Mouse (Mus musculus): ENCODE data around the gene 1600014C10Rik.

The 1600014C10Rik gene

DNA sequence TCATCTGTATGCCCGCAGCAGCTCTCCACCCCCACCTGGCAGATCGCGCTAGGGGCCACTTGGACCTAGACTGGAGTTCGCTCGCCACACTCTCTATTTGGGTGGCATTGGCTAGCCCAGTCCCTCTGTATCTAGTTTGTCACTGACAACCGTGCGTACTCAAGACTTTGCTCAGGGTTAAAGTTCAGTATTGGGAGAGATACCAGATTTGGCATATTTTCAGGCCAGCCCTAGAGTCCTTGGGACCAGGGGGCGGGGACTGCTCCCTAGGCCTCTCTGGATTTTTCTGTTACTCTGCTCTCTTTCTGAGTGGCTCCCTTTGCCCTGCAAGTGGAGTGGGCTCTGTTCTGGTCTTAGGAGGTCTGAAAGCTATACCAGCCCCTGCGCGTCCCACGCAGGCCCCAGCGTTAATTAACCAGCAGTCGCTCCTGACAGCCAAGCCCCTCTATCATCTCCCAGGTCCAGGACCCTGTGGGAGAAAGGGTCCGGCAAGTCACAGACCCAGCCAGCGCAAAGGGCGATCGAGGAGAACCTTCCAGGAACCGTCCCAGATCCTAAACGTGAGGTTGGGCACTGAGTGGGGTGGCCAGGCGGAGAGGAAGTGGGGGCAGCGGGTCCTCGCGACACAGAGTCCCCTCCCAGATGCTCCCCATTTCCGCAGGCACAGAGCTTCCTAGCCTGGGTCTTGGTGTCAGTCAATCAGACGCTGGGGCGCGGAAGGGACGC is at the start of gene 1600014C10Rik:
1600014C10Rik (plus strand) TSS at position 256 of the 726 bp plus-strand sequence.
- in situ Hi-C loops (cut with MboI; ENCODE audit: low pct_unique_long_range_greater_than_20kb in 1 of 2, low sequenced_read_pairs in 2 of 2, unreplicated experiment in 1 of 2): no loop called here

DNA sequence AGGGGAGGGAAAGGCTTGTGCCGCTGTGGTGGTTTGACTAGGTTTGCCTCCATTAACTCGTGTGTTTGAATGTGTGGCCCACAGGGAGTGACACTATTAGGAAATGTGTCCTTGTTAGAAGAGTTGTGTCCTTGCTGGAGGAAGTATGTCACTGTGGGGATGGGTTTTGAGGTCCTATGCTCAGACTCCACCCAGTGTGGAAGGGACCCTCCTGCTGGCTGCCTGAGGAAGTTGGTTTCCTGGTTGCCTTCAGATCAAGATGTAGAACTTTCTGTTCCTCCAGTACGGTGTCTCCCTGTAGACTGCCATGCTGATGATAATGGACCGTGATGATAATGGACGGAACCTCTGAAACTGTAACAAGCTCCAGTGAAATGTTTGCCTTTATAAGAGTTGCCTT is 48.5 kb upstream of the 1600014C10Rik start:
- in situ Hi-C loops (cut with MboI; ENCODE audit: low pct_unique_long_range_greater_than_20kb in 1 of 2, low sequenced_read_pairs in 2 of 2, unreplicated experiment in 1 of 2): no loop called here

DNA sequence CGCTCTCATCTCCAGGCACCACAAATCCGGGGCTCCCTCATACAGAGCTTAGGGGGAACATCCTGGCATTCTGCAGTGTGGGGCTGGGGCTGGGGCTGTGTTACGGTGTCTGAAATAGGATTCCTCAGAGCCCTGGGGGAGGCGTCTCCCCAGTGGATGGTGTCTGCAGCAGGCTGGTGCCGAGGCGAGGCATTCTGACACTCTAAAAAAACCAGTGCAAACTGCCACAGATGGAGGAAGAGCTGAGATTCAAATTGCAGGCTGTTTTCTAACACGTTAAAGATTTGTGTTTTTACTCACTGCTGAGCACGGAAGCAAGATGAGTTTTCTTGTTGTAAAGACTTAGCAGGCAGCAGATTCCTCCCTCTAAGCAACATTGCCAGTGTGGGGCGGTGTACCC is 42.7 kb upstream of the 1600014C10Rik start:
- in situ Hi-C loops (cut with MboI; ENCODE audit: low pct_unique_long_range_greater_than_20kb in 1 of 2, low sequenced_read_pairs in 2 of 2, unreplicated experiment in 1 of 2): no loop called here

DNA sequence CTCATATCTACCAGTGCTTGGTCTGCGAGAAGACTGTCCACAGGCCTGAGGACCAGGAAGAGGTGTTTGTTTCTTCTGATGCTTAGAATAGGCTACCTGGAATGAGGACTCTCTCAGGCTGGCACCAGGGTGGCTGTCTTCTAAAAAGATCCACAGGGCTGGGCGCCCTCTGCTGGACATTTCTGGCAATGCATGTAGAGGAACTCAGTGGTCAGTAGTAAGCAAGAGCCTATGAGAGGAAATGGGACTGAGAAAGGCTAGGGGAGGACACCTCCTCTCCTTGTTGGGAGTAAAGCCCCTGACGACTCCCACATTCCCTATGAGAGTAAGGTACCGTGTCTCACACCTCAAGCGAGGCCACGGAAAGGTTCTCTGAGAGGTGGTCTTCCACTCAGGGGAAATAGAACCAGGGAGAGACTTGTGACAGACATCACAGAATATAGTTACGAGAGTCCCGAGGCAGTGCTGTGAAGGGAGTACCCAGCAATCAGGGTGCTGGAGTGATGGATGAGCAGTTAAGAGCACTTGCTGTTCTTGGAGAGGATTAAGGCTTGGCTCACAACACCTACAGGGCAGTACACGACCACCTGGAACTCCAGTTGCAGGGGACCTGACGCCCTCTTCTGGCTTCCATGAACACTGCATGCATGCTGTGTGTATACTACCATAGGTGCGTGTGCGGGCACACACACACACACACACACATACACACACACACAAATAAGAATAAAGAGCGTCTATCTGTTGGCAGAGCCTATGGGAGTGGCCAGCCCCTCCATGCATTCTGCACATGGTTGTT is 41.1 kb upstream of the 1600014C10Rik start:
- in situ Hi-C loops (cut with MboI; ENCODE audit: low pct_unique_long_range_greater_than_20kb in 1 of 2, low sequenced_read_pairs in 2 of 2, unreplicated experiment in 1 of 2): no loop called here

DNA sequence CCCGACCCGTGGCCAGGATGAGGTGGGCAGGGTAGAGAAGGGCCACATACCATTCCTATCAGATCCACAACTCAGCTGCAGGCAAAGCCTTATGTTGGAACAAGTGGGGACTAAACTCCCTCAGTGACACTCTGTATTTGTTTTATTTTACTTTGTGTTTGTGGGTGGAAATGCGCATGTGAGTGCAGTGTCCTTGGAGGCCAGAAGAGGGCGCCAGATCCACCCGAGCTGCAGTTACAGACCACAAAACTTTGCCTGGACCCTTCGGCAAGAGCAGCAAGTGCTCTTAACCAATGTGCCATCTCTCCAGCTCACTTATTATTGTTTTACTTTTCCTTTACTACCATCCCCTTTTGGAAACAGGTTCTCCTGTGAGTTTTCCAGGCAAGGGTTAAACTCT is 35.5 kb upstream of the 1600014C10Rik start:
- in situ Hi-C loops (cut with MboI; ENCODE audit: low pct_unique_long_range_greater_than_20kb in 1 of 2, low sequenced_read_pairs in 2 of 2, unreplicated experiment in 1 of 2): no loop called here

DNA sequence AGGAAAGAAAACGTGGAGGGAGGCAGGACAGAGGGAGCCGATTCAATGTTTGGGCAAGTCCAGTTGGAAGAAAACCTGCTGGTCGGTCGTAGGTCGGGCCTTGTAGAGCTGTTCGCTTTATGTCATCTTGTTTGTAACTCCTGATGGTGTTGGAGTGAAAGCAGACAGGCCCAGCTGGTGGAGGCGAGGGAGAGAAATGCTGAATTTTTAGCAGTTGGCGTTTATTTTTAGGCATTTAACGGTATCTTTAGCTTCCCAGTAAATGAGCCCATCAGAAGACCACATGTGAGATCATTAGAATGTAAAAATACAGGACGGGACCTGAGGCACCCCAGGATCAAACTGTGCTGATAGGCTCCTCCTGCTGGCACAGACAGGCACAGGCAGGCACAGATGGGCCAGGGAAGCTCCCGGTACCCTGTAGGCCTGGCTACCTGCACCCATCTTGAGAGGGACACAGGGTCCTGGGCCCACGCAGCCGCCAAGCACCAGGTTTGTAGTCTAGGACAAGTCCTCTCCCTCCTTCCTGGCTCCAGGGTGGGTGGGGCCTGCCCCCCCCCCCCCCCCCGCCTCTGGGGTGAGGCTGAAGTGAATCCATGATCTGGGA is 31.2 kb upstream of the 1600014C10Rik start:
- in situ Hi-C loops (cut with MboI; ENCODE audit: low pct_unique_long_range_greater_than_20kb in 1 of 2, low sequenced_read_pairs in 2 of 2, unreplicated experiment in 1 of 2): loop anchor here in 1 of 2 experiments (25.0 kb wide), 1 partner anchor 390 kb away; the partner anchor contains the start of gene Zfp536

DNA sequence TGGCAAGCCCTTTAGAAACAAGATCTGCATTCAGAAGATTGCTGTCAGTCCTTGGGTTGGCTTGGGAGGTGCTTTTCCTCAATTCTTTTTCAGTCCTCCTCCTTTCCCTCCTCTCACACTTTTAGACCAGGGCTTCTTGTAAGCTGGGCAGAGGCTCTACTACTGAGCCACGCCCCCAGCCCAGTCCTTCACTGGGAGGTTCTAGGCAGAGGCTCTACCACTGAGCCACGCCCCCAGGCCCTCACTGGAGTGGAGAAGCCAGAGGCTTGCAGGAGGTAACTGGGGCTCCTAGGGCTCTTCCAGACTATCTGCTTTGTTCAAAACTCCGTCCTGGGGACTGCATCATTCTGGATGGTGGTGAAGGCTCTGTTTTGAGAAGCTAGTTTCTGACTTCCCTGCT is 30.4 kb upstream of the 1600014C10Rik start:
- in situ Hi-C loops (cut with MboI; ENCODE audit: low pct_unique_long_range_greater_than_20kb in 1 of 2, low sequenced_read_pairs in 2 of 2, unreplicated experiment in 1 of 2): loop anchor here in 1 of 2 experiments (25.0 kb wide), 1 partner anchor 390 kb away; the partner anchor contains the start of gene Zfp536

DNA sequence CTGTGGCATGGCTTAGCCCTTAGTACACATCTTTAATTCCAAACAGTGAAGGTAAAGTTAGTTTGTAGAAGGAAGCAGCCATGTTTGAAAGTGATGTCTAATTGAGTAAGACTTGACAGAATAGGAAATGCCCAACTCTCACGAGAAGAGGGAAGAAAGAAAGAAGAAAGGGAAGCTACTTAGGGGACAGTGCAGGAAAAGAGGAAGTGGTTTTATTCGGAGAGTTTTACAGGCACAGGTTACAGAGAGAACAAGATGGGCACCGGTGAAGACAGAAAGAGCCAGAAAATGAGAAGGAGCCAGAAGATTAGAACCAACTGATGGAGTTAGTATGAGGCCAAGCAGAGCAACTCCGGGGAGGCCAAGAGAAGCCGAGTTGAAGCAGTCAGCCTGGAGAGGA is 27.2 kb upstream of the 1600014C10Rik start:
- in situ Hi-C loops (cut with MboI; ENCODE audit: low pct_unique_long_range_greater_than_20kb in 1 of 2, low sequenced_read_pairs in 2 of 2, unreplicated experiment in 1 of 2): loop anchor here in 1 of 2 experiments (25.0 kb wide), 1 partner anchor 394 kb away; the partner anchor contains the start of gene Zfp536

DNA sequence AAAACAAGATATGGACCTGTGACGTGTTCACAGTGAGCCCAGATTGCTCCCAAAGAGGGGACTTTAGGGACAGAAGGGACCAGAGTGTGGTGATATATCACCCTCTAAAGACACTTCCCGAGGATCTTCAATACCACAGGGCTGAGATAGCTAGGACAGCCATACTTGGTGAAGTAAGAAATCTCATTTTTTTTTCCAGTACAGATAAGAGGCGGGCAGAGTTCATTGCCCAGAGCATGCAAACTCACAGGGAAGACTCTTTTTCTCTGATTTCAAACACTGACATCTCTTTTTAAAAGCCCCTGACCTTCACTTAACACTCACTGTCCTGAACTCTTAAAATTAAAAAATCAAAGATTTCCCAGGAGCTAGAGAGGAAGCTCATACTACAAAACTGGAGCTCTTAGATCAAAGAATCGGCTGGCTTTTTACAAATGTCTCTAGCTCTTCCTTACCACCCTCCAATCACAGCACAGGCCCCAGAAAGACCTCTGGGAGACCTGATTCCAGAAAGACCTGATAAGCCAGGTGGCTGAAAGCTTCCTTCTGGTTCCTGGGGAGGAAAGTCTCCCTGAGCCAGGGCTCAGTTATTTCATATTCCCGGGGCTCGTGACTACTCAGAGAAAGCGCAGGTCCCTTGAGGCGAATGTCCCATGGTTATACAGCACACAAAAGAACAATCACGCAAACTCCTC is 24.1 kb upstream of the 1600014C10Rik start:
- in situ Hi-C loops (cut with MboI; ENCODE audit: low pct_unique_long_range_greater_than_20kb in 1 of 2, low sequenced_read_pairs in 2 of 2, unreplicated experiment in 1 of 2): loop anchor here in 1 of 2 experiments (25.0 kb wide), 1 partner anchor 397 kb away; the partner anchor contains the start of gene Zfp536

DNA sequence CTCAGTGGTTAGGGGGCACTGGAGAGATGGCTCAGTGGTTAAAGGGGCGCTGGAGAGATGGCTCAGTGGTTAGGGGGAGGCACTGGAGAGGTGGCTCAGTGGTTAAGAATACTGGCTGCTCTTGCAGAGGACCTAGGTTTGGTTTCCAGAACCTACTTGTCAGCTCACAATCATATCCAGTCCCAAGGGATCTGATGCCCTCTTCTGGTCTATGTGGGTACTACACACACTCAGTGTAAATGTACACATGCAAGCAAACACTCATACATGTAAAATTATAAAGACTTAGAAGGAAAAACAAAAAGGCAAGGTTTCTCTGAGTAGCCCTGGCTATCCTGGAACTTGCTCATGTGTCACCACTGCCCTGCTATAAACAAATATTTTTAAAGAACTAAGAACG is 21.6 kb upstream of the 1600014C10Rik start:
- in situ Hi-C loops (cut with MboI; ENCODE audit: low pct_unique_long_range_greater_than_20kb in 1 of 2, low sequenced_read_pairs in 2 of 2, unreplicated experiment in 1 of 2): loop anchor here in 1 of 2 experiments (5.0 to 25.0 kb wide), 2 partner anchors 99 to 399 kb away; partner anchors contain the start of gene Zfp536

DNA sequence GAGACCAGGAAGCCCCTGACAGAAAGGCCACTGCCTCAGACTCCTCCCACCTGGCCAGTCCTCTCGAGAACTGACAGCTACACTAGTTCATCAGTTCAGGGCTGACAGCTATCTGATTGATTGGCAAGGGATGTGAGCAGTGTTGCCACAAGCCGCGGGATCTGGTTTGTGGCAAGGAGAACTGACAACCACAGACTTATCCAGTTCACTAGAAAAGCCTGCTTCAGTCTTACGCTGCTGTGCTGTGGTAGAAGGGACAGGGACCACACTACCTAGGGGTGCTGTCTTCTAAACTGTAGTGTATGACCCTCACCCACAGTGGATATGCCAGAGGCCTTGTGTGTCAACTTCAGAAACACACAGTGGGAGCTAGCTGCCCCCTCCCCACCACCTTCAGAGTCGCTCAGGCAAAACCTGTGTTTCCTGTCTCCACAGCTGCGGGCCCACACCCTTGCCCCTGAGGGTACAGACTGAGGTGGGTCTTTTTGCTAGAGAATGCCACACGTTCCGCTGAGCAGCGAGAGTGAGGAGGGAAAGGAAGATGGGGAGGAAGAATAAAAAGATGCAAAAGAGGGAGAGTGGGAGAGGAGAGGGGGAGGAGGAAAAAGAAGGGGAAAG is 19.5 kb upstream of the 1600014C10Rik start:
- in situ Hi-C loops (cut with MboI; ENCODE audit: low pct_unique_long_range_greater_than_20kb in 1 of 2, low sequenced_read_pairs in 2 of 2, unreplicated experiment in 1 of 2): loop anchor here in 1 of 2 experiments (5.0 to 25.0 kb wide), 2 partner anchors 101 to 401 kb away; partner anchors contain the start of gene Zfp536

DNA sequence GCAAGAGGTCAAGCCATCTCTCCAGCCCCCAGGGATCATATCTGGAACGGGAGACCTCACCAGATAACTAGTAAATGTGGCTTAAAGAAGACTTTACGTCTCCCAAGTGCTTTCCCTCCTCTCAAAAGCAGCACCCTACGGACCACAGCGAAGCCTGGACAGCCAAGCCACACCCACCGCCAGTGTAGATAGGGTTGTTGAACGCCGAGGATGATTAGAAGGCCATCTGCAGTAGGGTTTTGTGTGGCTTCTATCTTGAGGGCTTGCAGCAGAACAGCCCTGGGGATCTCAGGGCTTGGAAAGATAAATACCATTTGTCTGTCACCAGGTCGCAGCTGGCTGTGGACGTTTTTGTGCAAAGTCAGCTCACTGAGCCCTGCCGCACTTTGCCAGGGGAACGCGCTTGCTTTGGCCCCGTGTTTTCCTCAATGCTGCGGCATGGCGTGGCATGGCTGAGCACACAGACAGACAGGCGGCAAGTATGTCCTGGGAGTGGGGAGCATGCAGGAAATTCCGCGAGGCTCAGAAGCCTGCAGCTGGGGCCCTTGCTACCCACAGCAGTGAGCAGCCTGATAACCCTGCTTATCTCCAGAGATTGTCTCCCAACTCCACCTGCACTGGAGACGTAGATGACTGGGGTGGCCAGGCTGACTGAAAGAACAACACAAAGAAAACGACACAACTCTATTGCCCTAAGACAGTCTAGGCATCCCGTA is 15.9 kb upstream of the 1600014C10Rik start:
- in situ Hi-C loops (cut with MboI; ENCODE audit: low pct_unique_long_range_greater_than_20kb in 1 of 2, low sequenced_read_pairs in 2 of 2, unreplicated experiment in 1 of 2): loop anchor here in 1 of 2 experiments (25.0 kb wide), 1 partner anchor 405 kb away; the partner anchor contains the start of gene Zfp536

DNA sequence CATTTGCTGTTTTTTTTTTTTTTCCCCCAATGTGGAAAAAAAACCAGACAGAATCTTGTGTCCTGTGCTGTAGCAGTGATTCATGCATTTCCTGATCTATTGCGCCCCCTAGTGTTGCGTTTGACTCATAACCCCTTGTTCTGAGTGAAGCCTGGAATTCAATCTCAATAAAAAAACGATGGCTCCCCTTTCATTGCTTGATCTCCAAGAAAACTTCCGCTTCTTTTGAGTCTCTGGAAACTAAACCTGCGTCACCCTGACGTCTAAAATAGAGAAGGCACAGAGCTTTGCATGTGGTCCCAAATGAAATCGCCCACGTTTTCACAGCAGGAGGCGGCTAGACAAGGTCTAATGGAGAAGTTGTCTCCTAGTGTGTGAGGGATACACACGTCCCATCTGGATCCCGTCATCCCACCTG is 15.3 kb upstream of the 1600014C10Rik start:
- in situ Hi-C loops (cut with MboI; ENCODE audit: low pct_unique_long_range_greater_than_20kb in 1 of 2, low sequenced_read_pairs in 2 of 2, unreplicated experiment in 1 of 2): loop anchor here in 1 of 2 experiments (25.0 kb wide), 1 partner anchor 405 kb away; the partner anchor contains the start of gene Zfp536

DNA sequence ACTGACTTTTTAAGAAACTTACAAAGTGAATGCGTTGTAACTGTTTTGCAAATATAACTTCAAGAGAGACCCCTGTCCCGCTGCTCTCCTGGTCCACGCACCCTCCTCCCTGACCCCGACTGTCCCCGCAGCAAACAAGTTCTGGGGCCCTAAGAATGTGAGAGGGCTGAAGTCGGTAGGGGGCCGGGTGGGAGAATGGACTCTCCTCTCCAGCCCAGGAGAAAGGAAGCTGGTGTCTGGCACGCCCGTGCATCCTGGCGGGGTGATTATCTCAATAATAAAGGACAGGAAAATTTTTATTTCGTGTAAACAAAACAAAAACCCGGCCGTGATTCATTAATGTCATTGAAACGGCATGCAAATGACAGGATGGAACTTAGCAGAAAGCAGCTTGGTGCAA is 9.1 kb upstream of the 1600014C10Rik start:
- in situ Hi-C loops (cut with MboI; ENCODE audit: low pct_unique_long_range_greater_than_20kb in 1 of 2, low sequenced_read_pairs in 2 of 2, unreplicated experiment in 1 of 2): loop anchor here in 1 of 2 experiments (25.0 kb wide), 1 partner anchor 412 kb away; the partner anchor contains the start of gene Zfp536

DNA sequence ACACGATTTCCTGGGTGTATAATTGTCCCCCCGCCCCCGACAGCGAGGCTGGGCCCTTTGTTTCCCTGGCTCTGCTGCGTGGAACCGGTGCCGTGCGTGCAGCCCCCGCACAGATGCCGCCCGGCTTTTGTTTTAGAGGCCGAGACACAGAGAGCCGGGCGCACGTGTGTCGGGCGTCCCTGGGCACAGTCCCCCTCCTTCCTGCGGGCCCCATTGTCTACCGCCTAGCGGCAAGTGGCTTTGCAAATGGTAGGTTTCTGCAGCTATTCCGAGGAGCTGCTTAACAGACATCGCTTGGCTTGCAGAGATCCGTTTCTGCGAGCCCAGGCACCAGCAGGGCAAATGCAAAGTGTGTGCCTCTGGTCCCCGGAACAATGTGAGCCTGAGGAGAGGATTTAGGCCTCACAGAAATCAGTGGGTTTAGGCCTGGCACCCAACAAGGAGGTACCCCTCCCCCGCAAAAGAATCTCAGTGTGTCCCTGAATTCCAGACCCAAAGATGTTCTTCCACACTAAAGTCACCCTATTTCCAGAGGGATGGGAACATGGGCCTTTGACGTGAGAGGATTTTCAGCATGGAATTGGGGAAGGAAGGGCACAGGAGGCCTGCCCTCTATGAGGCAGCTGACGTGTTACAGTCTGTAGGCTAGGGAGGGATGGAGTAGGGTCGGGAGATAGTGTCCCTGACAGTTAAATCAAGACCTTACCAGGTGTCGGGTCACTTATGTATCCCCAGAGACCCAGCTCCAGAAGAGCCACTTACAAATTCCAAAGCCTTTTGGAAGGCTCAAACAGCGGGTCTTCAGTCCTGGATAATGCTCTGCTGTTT is 8.5 kb upstream of the 1600014C10Rik start:
- in situ Hi-C loops (cut with MboI; ENCODE audit: low pct_unique_long_range_greater_than_20kb in 1 of 2, low sequenced_read_pairs in 2 of 2, unreplicated experiment in 1 of 2): loop anchor here in 1 of 2 experiments (25.0 kb wide), 1 partner anchor 412 kb away; the partner anchor contains the start of gene Zfp536

DNA sequence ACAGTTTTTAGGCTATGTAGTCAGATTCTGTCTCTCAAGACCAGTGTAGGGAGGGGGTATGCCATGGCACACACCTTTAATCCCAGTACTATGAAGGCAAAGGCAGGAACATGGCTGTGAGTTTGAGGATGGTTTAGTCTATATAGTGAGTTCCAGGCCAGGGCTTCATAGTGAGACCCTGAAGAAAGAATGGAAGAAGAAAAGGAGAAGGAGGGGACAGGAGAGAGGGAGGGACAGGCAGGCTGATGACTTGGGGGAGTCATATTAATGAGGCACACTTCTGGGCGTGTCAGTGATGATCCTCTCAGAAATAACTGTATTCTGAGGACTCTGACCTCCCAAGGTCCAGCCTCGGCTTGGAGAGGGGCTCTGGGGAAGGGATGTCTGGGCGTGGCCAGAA is 7.0 kb upstream of the 1600014C10Rik start:
- in situ Hi-C loops (cut with MboI; ENCODE audit: low pct_unique_long_range_greater_than_20kb in 1 of 2, low sequenced_read_pairs in 2 of 2, unreplicated experiment in 1 of 2): no loop called here

Measured in mouse embryonic stem cell (cell line).